In genomic region chr9:116328201-116328600, GRCm38 (mm10) we compare ENCODE assay signal across 10 mouse cellular contexts.
A peak's percentile ranks its signal among the peaks of the same experiment; 100 is the strongest.
DNase-seq lines count a peak whose midpoint lies in the region; ATAC-seq and TF ChIP-seq lines count a peak whose summit lies in the region.
"Had no signal": no experiment of that assay in that cellular context is flagged by ENCODE, and none has a peak within 500 bp of the region (broad histone marks: within the 10 kb centered on the region; RNA-seq: fewer than 3 reads in every experiment).

No protein-coding gene starts in this region.

- H3K27me3 ChIP-seq in hindbrain, embryonic 14.5 days (ENCODE audit: control insufficient read depth, insufficient read depth, low read length): no peaks in the 10 kb centered on the region
- H3K27me3 ChIP-seq in hindbrain, embryonic 11.5 days (ENCODE audit: control insufficient read depth, insufficient read depth, low read length): no peaks in the 10 kb centered on the region
- H3K27me3 ChIP-seq in ES-Bruce4 (ENCODE audit: control insufficient read depth, insufficient read depth, low read length, poor library complexity, severe bottlenecking): no peaks in the 10 kb centered on the region
- H3K27me3 ChIP-seq in forebrain, embryonic 12.5 days: no peaks in the 10 kb centered on the region
- H3K27me3 ChIP-seq: embryonic facial prominence, embryonic 13.5 days; midbrain, embryonic 12.5 days; Patski had no signal

- no peaks in the 10 kb centered on the region for H3K9me3 ChIP-seq in hindbrain, embryonic 14.5 days (ENCODE audit: control insufficient read depth, low read length)
- H3K9me3 ChIP-seq in hindbrain, embryonic 11.5 days (ENCODE audit: control insufficient read depth, low read length): no peaks in the 10 kb centered on the region
- H3K9me3 ChIP-seq in ES-Bruce4 (replicated peaks; ENCODE audit: control insufficient read depth, insufficient read depth, low read length, poor library complexity, severe bottlenecking): no peaks in the 10 kb centered on the region
- no peaks in the 10 kb centered on the region for H3K9me3 ChIP-seq in forebrain, embryonic 12.5 days
- H3K9me3 ChIP-seq: embryonic facial prominence, embryonic 13.5 days; midbrain, embryonic 12.5 days had no signal

- no peak for ATAC-seq in hindbrain, embryonic 14.5 days (ENCODE audit: low FRiP score)
- no peak for ATAC-seq in hindbrain, embryonic 11.5 days (ENCODE audit: low FRiP score)
- ATAC-seq in erythroid progenitor cell, adult 5-6 weeks (replicated peaks; ENCODE audit: low FRiP score, poor library complexity, severe bottlenecking): no peak
- no peak for ATAC-seq in forebrain, embryonic 12.5 days (ENCODE audit: low FRiP score)
- ATAC-seq: Patski had no signal

- DNase-seq in hindbrain, embryonic 14.5 days (ENCODE audit: low spot score): no peak
- no peak for DNase-seq in hindbrain, embryonic 11.5 days (ENCODE audit: low spot score)
- peak; percentile 54 for DNase-seq in adipocyte (ENCODE audit: low spot score)
- peak; percentile 33 to 51 for DNase-seq in kidney, adult 8-10 months

- WGBS in hindbrain, embryonic 14.5 days: 20% methylated on average over 3 of the region's 3 CpGs
- WGBS in hindbrain, embryonic 11.5 days: 28% methylated on average over 3 of the region's 3 CpGs
- 32% methylated on average over 3 of the region's 3 CpGs for WGBS in forebrain, embryonic 12.5 days

- peak overlapping the region; percentile 21; the same call in 1 of the 2 replicates for H3K27ac ChIP-seq in hindbrain, embryonic 14.5 days
- H3K27ac ChIP-seq in hindbrain, embryonic 11.5 days (ENCODE audit: low read depth, low read length): no peak overlapping the region
- H3K27ac ChIP-seq in ES-Bruce4 (ENCODE audit: insufficient read depth, low read length): no peak overlapping the region
- no peak overlapping the region for H3K27ac ChIP-seq in forebrain, embryonic 12.5 days
- H3K27ac ChIP-seq: embryonic facial prominence, embryonic 13.5 days; midbrain, embryonic 12.5 days had no signal

- H3K4me3 ChIP-seq in hindbrain, embryonic 14.5 days (replicated peaks; ENCODE audit: low read length): no peak overlapping the region
- no peak overlapping the region for H3K4me3 ChIP-seq in hindbrain, embryonic 11.5 days (ENCODE audit: low read depth, low read length)
- no peak overlapping the region for H3K4me3 ChIP-seq in ES-Bruce4 (ENCODE audit: low read depth, low read length)
- no peak overlapping the region for H3K4me3 ChIP-seq in forebrain, embryonic 12.5 days (replicated peaks)
- H3K4me3 ChIP-seq: embryonic facial prominence, embryonic 13.5 days; midbrain, embryonic 12.5 days had no signal

- no peak overlapping the region for H3K4me2 ChIP-seq in hindbrain, embryonic 14.5 days (replicated peaks)
- H3K4me2 ChIP-seq in hindbrain, embryonic 11.5 days (replicated peaks; ENCODE audit: low read depth, low read length): no peak overlapping the region
- H3K4me2 ChIP-seq in forebrain, embryonic 12.5 days: no peak overlapping the region
- H3K4me2 ChIP-seq: embryonic facial prominence, embryonic 13.5 days; midbrain, embryonic 12.5 days had no signal

- 0 out of 2 replicates have a peak, but pooled peaks have one; percentile 17 for TF ChIP-seq EP300 in ES-Bruce4 (IDR thresholded peaks at IDR 0.05; ENCODE audit: insufficient read depth, low read depth, low read length)

- H3K36me3 ChIP-seq in hindbrain, embryonic 14.5 days (replicated peaks; ENCODE audit: control insufficient read depth, insufficient read depth): no peaks in the 10 kb centered on the region
- no peaks in the 10 kb centered on the region for H3K36me3 ChIP-seq in hindbrain, embryonic 11.5 days (ENCODE audit: control insufficient read depth, insufficient read depth, low read length)
- no peaks in the 10 kb centered on the region for H3K36me3 ChIP-seq in ES-Bruce4 (ENCODE audit: control insufficient read depth, insufficient read depth, low read length, poor library complexity, severe bottlenecking)
- no peaks in the 10 kb centered on the region for H3K36me3 ChIP-seq in forebrain, embryonic 12.5 days (replicated peaks)
- H3K36me3 ChIP-seq: embryonic facial prominence, embryonic 13.5 days; midbrain, embryonic 12.5 days had no signal

- H3K4me1 ChIP-seq in hindbrain, embryonic 14.5 days (replicated peaks; ENCODE audit: control insufficient read depth, insufficient read depth, low read length): 0 out of 2 replicates have a peak, but pooled peaks cover 2% of the 10 kb centered on the region
- H3K4me1 ChIP-seq in hindbrain, embryonic 11.5 days (replicated peaks; ENCODE audit: control insufficient read depth, insufficient read depth, low read length): no peaks in the 10 kb centered on the region
- H3K4me1 ChIP-seq in ES-Bruce4 (ENCODE audit: control insufficient read depth, insufficient read depth, low read length): no peaks in the 10 kb centered on the region
- no peaks in the 10 kb centered on the region for H3K4me1 ChIP-seq in forebrain, embryonic 12.5 days
- H3K4me1 ChIP-seq: midbrain, embryonic 12.5 days had no signal

- TF ChIP-seq CTCF in ES-Bruce4 (IDR thresholded peaks at IDR 0.05; ENCODE audit: low read depth, low read length): no peak

- H3K9ac ChIP-seq in hindbrain, embryonic 14.5 days: no peak overlapping the region
- no peak overlapping the region for H3K9ac ChIP-seq in hindbrain, embryonic 11.5 days (ENCODE audit: low read depth, low read length)
- no peak overlapping the region for H3K9ac ChIP-seq in ES-Bruce4 (ENCODE audit: low read depth, poor library complexity, severe bottlenecking)
- no peak overlapping the region for H3K9ac ChIP-seq in forebrain, embryonic 12.5 days
- H3K9ac ChIP-seq: embryonic facial prominence, embryonic 13.5 days; midbrain, embryonic 12.5 days had no signal

- TF ChIP-seq POLR2A in ES-Bruce4 (IDR thresholded peaks at IDR 0.05; ENCODE audit: insufficient read depth, low read length): no peak

Comparison
In these comparisons a context has a peak if more than half of its experiments do, and no peak if none do; other contexts are left out.
1. DNase-seq: peak in adipocyte (single experiment) and kidney, adult 8-10 months (2 of 2); none in hindbrain, embryonic 14.5 days (single experiment) and hindbrain, embryonic 11.5 days (single experiment).